Mouse (Mus musculus) limb, embryonic 13.5 days (tissue): ENCODE measurements around the gene Fam57b. TPM values are rescaled to one million over a fixed set of nuclear protein-coding genes. Genes with fewer than 3 reads are reported as not detected.
"Not testable (repeated sequence)": the region's sequence is repeated elsewhere in the genome, so short reads cannot be mapped to it uniquely, and the experiment has no call there.

Source experiments
- ATAC-seq: fragments of 200-750 bp; cut with Nextera tagmentation; 2 replicates; pipeline ENCODE4 v1.8.0; 2017; ENCODE audit warnings: low read depth, moderate number of reproducible peaks, moderate TSS enrichment; ENCODE audit not compliant: low FRiP score
- H3K27ac ChIP-seq: fragments of 300-500 bp; sonication (generic); 2 replicates; pipeline ENCODE4 v1.5.1; 2015; ENCODE audit warnings: inconsistent platforms, mild to moderate bottlenecking, moderate library complexity
- H3K27me3 ChIP-seq: fragments of 300-500 bp; sonication (generic); 2 replicates; pipeline ENCODE4 v1.6.1; 2015; ENCODE audit warnings: mild to moderate bottlenecking, inconsistent platforms
- H3K36me3 ChIP-seq: fragments of 300-500 bp; sonication (generic); 2 replicates; pipeline ENCODE4 v1.6.1; 2015; ENCODE audit warnings: inconsistent platforms, mild to moderate bottlenecking, moderate library complexity
- H3K4me1 ChIP-seq: fragments of 300-500 bp; sonication (generic); 2 replicates; pipeline ENCODE4 v1.6.1; 2015; ENCODE audit warnings: inconsistent platforms
- H3K4me2 ChIP-seq: fragments of 300-500 bp; sonication (generic); replicated peaks from 2 replicates; pipeline ENCODE4 v1.6.1; 2015; ENCODE audit warnings: inconsistent platforms, mild to moderate bottlenecking, moderate library complexity
- H3K4me3 ChIP-seq: fragments of 300-500 bp; sonication (generic); 2 replicates; pipeline ENCODE4 v1.5.1; 2015; ENCODE audit warnings: moderate library complexity, mild to moderate bottlenecking, inconsistent platforms
- H3K9ac ChIP-seq: fragments of 300-500 bp; sonication (generic); 2 replicates; pipeline ENCODE4 v1.6.1; 2015; ENCODE audit warnings: mild to moderate bottlenecking, inconsistent platforms
- H3K9me3 ChIP-seq: fragments of 300-500 bp; sonication (generic); 2 replicates; pipeline ENCODE4 v1.6.1; 2016; ENCODE audit warnings: inconsistent platforms
- WGBS: fragments of 180-500 bp; shearing (Covaris S2); methylation state at CpG from one replicate; pipeline ENCODE4 v1.1.7; 2015; 5-methylcytosine and 5-hydroxymethylcytosine counted together
- polyA plus RNA-seq: library from polyadenylated mRNA; unstranded; fragments of >200 nt; fragmentation: Nextera tagmentation; extraction: Ambion mirVana; gene quantifications from 2 replicates; pipeline ENCODE4 v1.2.1, GENCODE M21; 2015

The Fam57b gene
- polyA plus RNA-seq, 1 experiment from 2014 or later, result 0.18 TPM

DNA sequence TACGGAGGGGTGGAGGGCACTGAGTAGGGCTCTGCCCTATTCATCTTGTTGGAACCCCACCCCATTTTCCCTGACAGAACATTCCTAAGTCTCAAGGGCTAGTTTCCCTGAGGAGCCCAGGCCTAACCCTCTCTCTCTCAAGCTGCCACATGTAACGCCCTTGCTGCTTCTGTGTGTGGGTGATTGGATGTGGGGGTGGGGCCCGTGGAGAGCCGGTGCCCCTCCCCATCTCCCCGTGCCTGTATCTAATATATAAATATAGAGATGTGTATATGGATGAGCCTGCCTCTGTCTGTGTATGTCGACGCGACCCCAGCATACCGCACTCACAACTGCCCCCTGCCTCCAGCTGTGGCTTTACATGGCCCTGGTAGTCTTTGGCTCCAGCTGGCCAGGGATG is 31.9 kb upstream of the Fam57b start:
- Histone ChIP-seq H3K4me3 (no peak overlapping the region), H3K27me3 (no peaks in the 10 kb centered on the region), H3K9me3 (no peaks in the 10 kb centered on the region), H3K36me3 (peaks cover 78% of the 10 kb centered on the region), H3K27ac (no peak overlapping the region), H3K9ac (peak overlapping the region; percentile 13; the same call in 1 of the 2 replicates), H3K4me2 (no peak overlapping the region), H3K4me1 (peaks cover 20% of the 10 kb centered on the region)
- no peak for ATAC-seq
- 89% methylated on average over 9 of the region's 9 CpGs for WGBS

DNA sequence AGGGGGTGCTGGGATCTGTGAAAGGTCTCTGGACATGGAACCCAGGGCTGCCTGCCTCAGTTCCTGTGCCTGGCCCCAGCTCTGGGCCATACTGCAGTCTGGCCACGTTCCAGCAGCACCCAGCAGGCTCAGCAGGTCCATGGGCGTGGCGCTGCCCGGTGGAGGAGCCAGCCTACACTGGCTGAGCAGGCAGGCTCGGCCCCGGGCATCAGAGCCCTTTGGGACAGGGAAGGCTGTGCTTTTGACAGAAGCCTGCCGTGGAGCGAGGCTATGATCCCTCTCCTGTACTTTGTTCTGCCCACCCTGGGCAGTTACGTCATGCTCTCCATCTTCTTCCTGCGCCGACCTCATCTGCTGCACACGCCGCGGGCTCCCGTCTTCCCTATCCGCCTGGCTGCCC is 31.3 kb upstream of the Fam57b start, which contains the start of gene Gdpd3:
Gene Gdpd3, plus strand, starts transcription at position 134 of the 400 bp plus-strand sequence.
- Histone ChIP-seq H3K4me1 (peaks cover 13% of the 10 kb centered on the region), H3K36me3 (peaks cover 85% of the 10 kb centered on the region), H3K27me3 (no peaks in the 10 kb centered on the region), H3K4me2 (no peak within 1 kb of the TSS), H3K27ac (no peak within 1 kb of the TSS), H3K9ac (peak within 1 kb of the TSS; percentile 13; the same call in 1 of the 2 replicates), H3K9me3 (no peaks in the 10 kb centered on the region), H3K4me3 (no peak within 1 kb of the TSS)
- WGBS, result 93% methylated on average over 16 of the region's 16 CpGs
- ATAC-seq, result no peak

DNA sequence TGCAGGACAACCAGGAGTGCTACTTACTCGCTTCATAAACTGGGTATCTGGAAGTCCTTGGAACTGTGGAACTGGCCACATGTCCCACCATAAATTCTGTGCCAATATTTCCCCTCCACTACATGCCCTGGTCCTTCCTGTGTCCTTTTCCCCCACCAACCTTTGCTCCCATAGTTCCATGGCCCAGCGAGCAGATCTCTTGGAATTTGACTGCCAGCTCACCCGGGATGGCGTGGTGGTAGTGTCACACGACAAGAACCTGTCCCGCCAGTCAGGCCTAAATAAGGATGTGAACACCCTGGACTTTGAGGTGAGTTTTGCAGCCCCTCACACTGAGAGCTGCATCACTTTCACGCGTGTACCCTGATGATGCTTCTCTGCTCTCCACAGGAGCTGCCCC is 30.5 kb upstream of the Fam57b start:
- Histone ChIP-seq H3K9ac (no peak overlapping the region), H3K4me3 (no peak overlapping the region), H3K36me3 (peaks cover 89% of the 10 kb centered on the region), H3K4me2 (no peak overlapping the region), H3K4me1 (peaks cover 9% of the 10 kb centered on the region; the same call in 1 of the 2 replicates), H3K27ac (no peak overlapping the region), H3K27me3 (no peaks in the 10 kb centered on the region), H3K9me3 (no peaks in the 10 kb centered on the region)
- WGBS, result 95% methylated on average over 8 of the region's 8 CpGs
- ATAC-seq, result no peak

DNA sequence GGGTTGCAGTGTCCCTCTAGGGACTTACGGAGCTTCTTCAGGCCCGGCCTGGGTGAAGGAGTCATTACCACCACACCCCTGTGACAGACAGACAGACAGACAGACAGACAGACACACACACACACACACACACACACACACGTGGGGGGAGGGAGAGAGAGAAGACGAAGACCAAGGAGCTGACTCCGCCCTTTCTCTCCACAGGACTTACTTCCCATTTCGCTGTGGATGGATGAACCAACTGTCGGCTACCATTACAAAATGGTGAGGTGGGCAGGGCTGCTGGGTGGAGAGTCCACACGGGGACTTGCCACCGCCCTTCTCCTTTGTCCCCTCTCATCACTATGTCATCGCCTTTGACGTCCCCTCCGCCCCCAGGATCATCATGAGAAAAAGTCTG is 26.7 kb upstream of the Fam57b start:
- ATAC-seq, result no peak
- H3K27ac ChIP-seq, result no peak overlapping the region
- no peak overlapping the region for H3K9ac ChIP-seq
- H3K4me3 ChIP-seq, result no peak overlapping the region
- H3K4me1 ChIP-seq, result peaks cover 6% of the 10 kb centered on the region
- H3K27me3 ChIP-seq, result no peaks in the 10 kb centered on the region
- H3K36me3 ChIP-seq, result peaks cover 68% of the 10 kb centered on the region
- 87% methylated on average over 12 of the region's 12 CpGs for WGBS
- H3K4me2 ChIP-seq, result no peak overlapping the region
- no peaks in the 10 kb centered on the region for H3K9me3 ChIP-seq

DNA sequence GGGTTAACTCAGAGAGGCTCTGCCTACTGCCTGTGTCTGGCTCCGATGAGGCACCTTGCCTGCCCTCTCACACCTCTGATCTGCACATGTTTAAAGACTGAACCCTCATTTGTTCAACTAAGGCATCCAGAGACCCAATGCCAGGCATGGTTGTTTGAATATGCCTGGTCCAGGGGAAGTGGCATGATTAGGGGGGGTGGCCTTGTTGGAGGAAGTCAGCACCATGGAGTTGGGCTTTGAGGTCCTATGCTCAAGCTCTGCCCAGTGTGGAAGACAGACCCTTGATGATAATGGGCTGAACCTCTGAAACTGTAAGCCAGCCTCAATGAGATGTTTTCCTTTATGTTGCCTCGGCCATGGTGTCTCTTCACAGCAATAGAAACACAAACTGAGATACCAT is 24.1 kb upstream of the Fam57b start:
- peaks cover 45% of the 10 kb centered on the region for H3K36me3 ChIP-seq

DNA sequence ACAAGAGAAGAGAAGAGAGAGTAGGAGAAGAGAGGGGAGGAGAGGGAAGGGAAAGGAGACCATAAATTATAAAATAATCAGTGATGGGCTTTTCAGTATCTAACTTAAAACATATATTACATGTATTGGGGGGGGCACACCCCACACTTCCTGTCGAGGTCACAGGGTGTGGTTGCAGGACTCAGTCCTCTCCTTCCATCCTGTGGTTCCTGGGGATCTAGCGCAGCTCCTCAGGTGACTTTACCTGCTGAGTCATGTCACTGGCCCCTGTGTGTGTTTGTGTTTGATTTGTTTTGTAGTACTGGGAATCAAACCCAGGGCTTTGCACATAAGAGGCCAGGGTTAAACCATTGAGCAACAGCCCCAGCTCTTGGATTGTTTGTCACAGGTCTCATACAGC is 23.0 kb upstream of the Fam57b start:
- H3K27me3 ChIP-seq, result no peaks in the 10 kb centered on the region
- H3K36me3 ChIP-seq, result peaks cover 44% of the 10 kb centered on the region
- peaks cover 26% of the 10 kb centered on the region for H3K4me1 ChIP-seq
- no peaks in the 10 kb centered on the region for H3K9me3 ChIP-seq
- ATAC-seq, result no peak
- H3K4me2 ChIP-seq, result no peak overlapping the region
- no peak overlapping the region for H3K9ac ChIP-seq
- H3K4me3 ChIP-seq, result no peak overlapping the region
- H3K27ac ChIP-seq, result no peak overlapping the region
- 74% methylated on average over 2 of the region's 2 CpGs for WGBS

More for the DNA sequence above, 24.1 kb upstream of the Fam57b start:
- no peak overlapping the region for H3K9ac ChIP-seq
- no peak overlapping the region for H3K27ac ChIP-seq
- 78% methylated on average over 2 of the region's 2 CpGs for WGBS
- H3K4me3 ChIP-seq, result no peak overlapping the region
- H3K4me1 ChIP-seq, result peaks cover 26% of the 10 kb centered on the region
- no peaks in the 10 kb centered on the region for H3K27me3 ChIP-seq
- no peak for ATAC-seq
- no peaks in the 10 kb centered on the region for H3K9me3 ChIP-seq
- H3K4me2 ChIP-seq, result no peak overlapping the region

DNA sequence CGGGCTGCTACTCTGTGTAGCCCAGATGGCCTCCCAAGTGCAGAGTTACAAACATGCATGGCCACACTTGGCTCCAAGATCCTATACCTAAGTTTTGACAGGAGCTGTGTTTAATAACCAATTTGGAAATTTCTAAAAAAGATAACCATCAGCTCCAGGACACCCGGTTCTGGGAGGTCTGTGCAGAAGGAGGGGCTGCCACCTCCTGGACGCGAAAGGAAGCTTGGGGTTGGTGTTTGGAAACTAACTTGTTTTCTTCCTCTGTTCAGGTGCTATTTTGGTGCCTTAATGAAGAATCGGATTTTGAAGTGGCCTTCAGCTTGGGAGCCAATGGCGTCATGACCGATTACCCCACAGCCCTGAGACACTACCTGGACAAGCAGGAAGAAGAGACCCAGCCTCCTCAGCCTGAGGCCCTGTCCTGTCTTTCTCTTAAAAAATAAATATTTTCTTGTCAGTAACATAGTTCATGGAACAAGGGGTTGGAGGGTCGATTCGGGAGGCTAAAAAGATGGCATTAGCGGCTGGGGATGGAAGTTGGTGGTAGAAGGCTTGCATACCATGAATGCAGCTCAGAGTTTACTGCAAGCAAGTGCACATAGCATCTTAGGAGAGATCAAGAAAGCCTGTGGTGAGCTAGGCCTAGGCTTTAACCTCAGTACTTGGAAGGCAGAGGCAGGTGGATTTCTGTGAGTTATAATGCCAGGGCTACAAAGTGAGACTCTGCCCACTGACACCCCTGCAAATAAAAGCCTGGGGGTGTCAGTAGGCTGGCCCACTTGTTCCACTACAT is 22.1 kb upstream of the Fam57b start:
- H3K4me2 ChIP-seq, result peak overlapping the region; percentile 94
- H3K4me3 ChIP-seq, result peak overlapping the region; percentile 81; the same call in 1 of the 2 replicates
- 78% methylated on average over 10 of the region's 10 CpGs for WGBS

DNA sequence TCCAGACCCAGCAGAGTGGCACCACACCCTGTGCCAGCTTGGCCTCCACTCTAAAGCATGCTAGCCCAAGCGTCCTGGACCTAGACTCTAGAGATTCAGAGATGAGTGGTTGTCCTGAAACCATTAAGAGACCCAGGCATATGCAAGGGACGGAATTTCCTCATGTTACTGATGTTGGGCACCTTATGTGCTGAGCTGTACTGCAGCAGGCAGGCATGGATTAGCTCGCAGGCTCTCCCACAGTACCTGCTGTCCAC is 21.6 kb upstream of the Fam57b start:
- Histone ChIP-seq H3K27ac (peak overlapping the region; percentile 86; the same call in 1 of the 2 replicates), H3K4me3 (peak overlapping the region; percentile 81; the same call in 1 of the 2 replicates), H3K9ac (peak overlapping the region; percentile 90; the same call in 1 of the 2 replicates), H3K36me3 (peaks cover 29% of the 10 kb centered on the region), H3K27me3 (no peaks in the 10 kb centered on the region), H3K4me2 (peak overlapping the region; percentile 94), H3K9me3 (no peaks in the 10 kb centered on the region), H3K4me1 (peaks cover 39% of the 10 kb centered on the region)
- 46% methylated on average over 3 of the region's 3 CpGs for WGBS
- no peak for ATAC-seq

More for the DNA sequence above, 22.1 kb upstream of the Fam57b start:
- Histone ChIP-seq H3K9ac (0 out of 2 replicates have a peak overlapping the region, but pooled peaks have one; percentile 90), H3K4me1 (peaks cover 36% of the 10 kb centered on the region), H3K27me3 (no peaks in the 10 kb centered on the region), H3K27ac (peak overlapping the region; percentile 86; the same call in 1 of the 2 replicates), H3K9me3 (no peaks in the 10 kb centered on the region), H3K36me3 (peaks cover 34% of the 10 kb centered on the region)
- no peak for ATAC-seq

DNA sequence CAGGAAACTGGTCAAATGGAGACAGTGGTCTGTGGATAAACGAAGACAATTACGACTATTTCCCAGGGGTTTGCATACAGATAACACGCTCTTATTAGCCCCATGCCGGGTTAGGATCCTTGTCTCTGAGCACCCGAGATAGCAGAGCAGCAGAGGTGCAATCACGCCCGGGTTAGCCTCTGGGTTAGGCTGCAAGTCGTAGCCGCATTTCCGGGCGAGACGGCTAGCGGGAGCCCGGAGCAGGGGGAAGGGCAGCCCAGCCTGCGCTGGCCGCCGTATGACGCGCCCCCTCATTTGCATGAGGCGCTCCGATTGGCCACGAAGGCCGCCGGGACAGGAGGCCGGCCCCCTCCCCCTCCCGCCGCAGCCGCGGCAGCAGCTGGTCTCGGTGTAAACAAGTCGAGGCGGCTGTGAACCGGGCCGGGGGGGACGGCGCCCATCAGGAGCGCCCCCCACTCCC is 20.8 kb upstream of the Fam57b start, which contains the start of gene Ypel3:
Gene Ypel3, plus strand, starts transcription at position 358 of the 460 bp plus-strand sequence.
- Histone ChIP-seq H3K9ac (peak within 1 kb of the TSS; percentile 90), H3K27me3 (no peaks in the 10 kb centered on the region), H3K4me1 (peaks cover 44% of the 10 kb centered on the region), H3K36me3 (peaks cover 25% of the 10 kb centered on the region), H3K27ac (peak within 1 kb of the TSS; percentile 86), H3K9me3 (no peaks in the 10 kb centered on the region), H3K4me3 (peak within 1 kb of the TSS; percentile 81), H3K4me2 (peak within 1 kb of the TSS; percentile 94)
- peak; percentile 91 for ATAC-seq
- WGBS, result under 1% methylated on average over 35 of the region's 37 CpGs

DNA sequence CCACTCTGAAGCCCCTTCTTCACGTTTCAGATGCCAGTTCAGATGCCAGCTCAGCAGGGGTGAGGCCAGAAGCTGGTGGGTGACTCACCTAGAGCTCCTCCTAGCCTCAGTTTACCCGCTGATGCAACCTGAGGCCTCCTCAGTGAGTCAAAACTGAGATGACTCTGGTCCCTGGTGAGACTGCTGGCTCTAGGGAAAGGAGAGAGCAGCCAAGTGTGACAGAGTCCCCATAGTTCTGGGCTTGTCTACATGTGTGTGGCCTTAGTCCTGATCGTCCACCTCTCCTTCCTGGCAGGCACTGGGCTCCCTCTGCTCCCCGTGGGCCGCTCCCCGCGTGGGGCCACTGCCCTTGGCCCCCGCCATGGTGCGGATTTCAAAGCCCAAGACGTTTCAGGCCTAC is 20.0 kb upstream of the Fam57b start:
- Histone ChIP-seq H3K36me3 (peaks cover 18% of the 10 kb centered on the region), H3K4me2 (peak overlapping the region; percentile 94), H3K9ac (peak overlapping the region; percentile 90), H3K27me3 (no peaks in the 10 kb centered on the region), H3K4me3 (peak overlapping the region; percentile 81), H3K9me3 (no peaks in the 10 kb centered on the region), H3K4me1 (peaks cover 44% of the 10 kb centered on the region), H3K27ac (no peak overlapping the region)
- WGBS, result 52% methylated on average over 10 of the region's 10 CpGs
- no peak for ATAC-seq

DNA sequence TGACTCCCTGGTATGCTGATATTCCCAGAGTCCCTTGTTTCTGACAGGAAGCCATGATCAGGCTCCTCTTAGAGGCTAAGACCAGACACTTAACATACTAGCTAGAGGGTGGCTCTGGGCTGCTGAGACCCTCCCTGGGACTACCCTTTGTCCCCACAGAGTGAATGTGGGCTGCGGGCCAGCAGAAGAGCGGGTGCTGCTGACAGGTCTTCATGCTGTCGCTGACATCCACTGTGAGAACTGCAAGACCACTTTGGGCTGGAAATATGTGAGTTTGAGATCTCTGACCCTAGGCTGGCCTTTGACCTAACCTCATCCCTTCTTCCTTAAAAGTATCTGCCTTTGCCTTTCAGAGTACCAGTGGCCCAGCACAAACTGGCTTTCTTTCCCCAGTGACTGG is 19.3 kb upstream of the Fam57b start:
- peak overlapping the region; percentile 90; the same call in 1 of the 2 replicates for H3K9ac ChIP-seq
- H3K4me2 ChIP-seq, result peak overlapping the region; percentile 94
- peaks cover 44% of the 10 kb centered on the region for H3K4me1 ChIP-seq
- WGBS, result 95% methylated on average over 3 of the region's 3 CpGs
- H3K27me3 ChIP-seq, result no peaks in the 10 kb centered on the region
- H3K27ac ChIP-seq, result no peak overlapping the region
- peak overlapping the region; percentile 81 for H3K4me3 ChIP-seq
- peaks cover 18% of the 10 kb centered on the region for H3K36me3 ChIP-seq
- no peaks in the 10 kb centered on the region for H3K9me3 ChIP-seq
- no peak for ATAC-seq

DNA sequence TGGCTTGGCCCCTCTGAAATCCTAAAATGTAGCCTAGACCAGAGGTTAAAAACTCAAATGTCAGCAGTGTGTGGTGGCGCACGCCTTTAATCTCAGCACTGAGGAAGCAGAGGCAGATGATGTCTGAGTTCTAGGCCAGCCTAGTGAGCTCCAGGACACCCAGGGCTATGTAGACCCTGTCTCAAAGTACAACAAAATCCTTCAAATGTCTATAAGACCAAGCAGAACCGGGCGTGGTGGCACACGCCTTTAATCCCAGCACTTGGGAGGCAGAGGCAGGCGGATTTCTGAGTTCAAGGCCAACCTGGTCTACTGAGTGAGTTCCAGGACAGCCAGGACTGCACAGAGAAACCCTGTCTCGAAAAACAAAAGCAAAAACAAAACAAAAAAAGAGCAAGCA is 18.4 kb upstream of the Fam57b start:
- H3K9ac ChIP-seq, H3K27me3 ChIP-seq, H3K4me2 ChIP-seq, ATAC-seq, H3K9me3 ChIP-seq, H3K27ac ChIP-seq, H3K4me3 ChIP-seq: not testable (repeated sequence)
- Histone ChIP-seq H3K36me3 (peaks cover 24% of the 10 kb centered on the region), H3K4me1 (peaks cover 44% of the 10 kb centered on the region)
- WGBS, result 89% methylated on average over 7 of the region's 7 CpGs
